Mouse (Mus musculus): ENCODE results near the gene Dnal1.

- TF ChIP-seq CTCF (IDR thresholded peaks at IDR 0.05; ENCODE audit: low read depth, low read length): no peak
- TF ChIP-seq POLR2A (IDR thresholded peaks at IDR 0.05; ENCODE audit: borderline replicate concordance, low read depth, low read length): no peak
These were observed 63.0 kb downstream of the Dnal1 start for GRCm38 (mm10) chr12:84176886-84177765.
